Mouse (Mus musculus) heart, embryonic 10.5 days (tissue): ENCODE measurements at regions not wholly inside any gene's neighbourhood (a gene's known extent, or its start where the extent isn't known, plus 50 kb on each side); places are given as distances from the start of the nearest gene placed in this dataset.

Experiments used
- DNase-seq: peaks from one replicate; pipeline ENCODE4 v3.0.0-alpha.2; 2017; ENCODE audit warnings: low spot score
- H3K27ac ChIP-seq: fragments of 300-500 bp; sonication (generic); 2 replicates; pipeline ENCODE4 v1.5.1; 2016; ENCODE audit warnings: mild to moderate bottlenecking
- H3K27me3 ChIP-seq: fragments of 300-500 bp; sonication (generic); 2 replicates; pipeline ENCODE4 v1.6.1; 2016; ENCODE audit warnings: mild to moderate bottlenecking; ENCODE audit not compliant: poor library complexity, insufficient read depth, severe bottlenecking
- H3K36me3 ChIP-seq: fragments of 300-500 bp; sonication (generic); 2 replicates; pipeline ENCODE4 v1.6.1; 2016; ENCODE audit warnings: mild to moderate bottlenecking, moderate library complexity
- H3K4me1 ChIP-seq: fragments of 300-500 bp; sonication (generic); 2 replicates; pipeline ENCODE4 v1.6.1; 2016; ENCODE audit warnings: mild to moderate bottlenecking
- H3K4me3 ChIP-seq: fragments of 300-500 bp; sonication (generic); 2 replicates; pipeline ENCODE4 v1.5.1; 2016; ENCODE audit warnings: mild to moderate bottlenecking, moderate library complexity
- H3K9me3 ChIP-seq: fragments of 300-500 bp; sonication (generic); 2 replicates; pipeline ENCODE4 v1.6.1; 2016; ENCODE audit warnings: mild to moderate bottlenecking, moderate library complexity
- WGBS: fragments of 180-500 bp; shearing (Covaris S2); methylation state at CpG from one replicate; pipeline ENCODE4 v1.1.7; 2016; 5-methylcytosine and 5-hydroxymethylcytosine counted together

GRCm38 (mm10) chr9:61660191-61660590 lies 254.2 kb downstream of the Rplp1 start:
- DNase-seq: no peak
- H3K36me3 ChIP-seq: no peaks in the 10 kb centered on the region
- peaks cover 8% of the 10 kb centered on the region for H3K27me3 ChIP-seq
- H3K9me3 ChIP-seq: no peaks in the 10 kb centered on the region
- WGBS: 52% methylated on average over 3 of the region's 3 CpGs
- no peak overlapping the region for H3K27ac ChIP-seq
- H3K4me1 ChIP-seq: peaks cover 15% of the 10 kb centered on the region
- H3K4me3 ChIP-seq: no peak overlapping the region

- H3K27ac ChIP-seq: no peak overlapping the region
- peaks cover 8% of the 10 kb centered on the region for H3K27me3 ChIP-seq
- no peak for DNase-seq
- WGBS: 75% methylated on average over 8 of the region's 8 CpGs
- no peaks in the 10 kb centered on the region for H3K9me3 ChIP-seq
- H3K4me3 ChIP-seq: no peak overlapping the region
- H3K36me3 ChIP-seq: no peaks in the 10 kb centered on the region
- peaks cover 19% of the 10 kb centered on the region for H3K4me1 ChIP-seq
These were observed 256.3 kb downstream of the Rplp1 start for GRCm38 (mm10) chr9:61657996-61658395.

DNA sequence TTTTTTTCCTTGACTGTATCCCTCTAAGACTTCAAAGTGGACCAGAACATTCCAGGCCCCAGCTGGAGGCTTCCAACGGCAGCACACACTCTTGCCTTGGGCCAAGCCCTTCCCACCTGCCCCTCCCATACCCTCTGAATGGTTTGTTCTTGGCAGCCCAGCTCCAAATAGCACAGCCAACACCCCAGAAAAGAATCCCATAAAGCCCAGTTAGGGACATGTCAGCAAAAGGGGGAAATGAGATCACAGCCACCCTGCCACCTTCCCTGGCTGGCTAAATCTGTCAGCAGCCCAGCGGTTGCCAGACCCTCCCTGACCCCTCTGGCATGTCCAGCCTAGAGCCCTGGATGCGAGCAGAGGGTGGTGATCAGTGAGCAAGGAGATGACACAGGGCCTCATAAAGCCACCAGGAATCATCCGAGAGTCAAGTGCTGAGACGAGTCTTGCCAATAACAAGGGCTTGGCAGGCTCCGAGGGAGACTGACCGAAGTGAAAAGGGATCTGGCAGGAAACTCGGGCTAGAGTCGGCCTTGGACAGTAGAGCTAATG lies 258.8 kb downstream of the Rplp1 start:
- H3K27ac ChIP-seq: no peak overlapping the region; the same call in 1 of the 2 replicates
- H3K36me3 ChIP-seq: no peaks in the 10 kb centered on the region
- peaks cover 14% of the 10 kb centered on the region for H3K27me3 ChIP-seq
- no peak for DNase-seq
- 47% methylated on average over 9 of the region's 9 CpGs for WGBS
- peaks cover 11% of the 10 kb centered on the region for H3K4me1 ChIP-seq
- no peaks in the 10 kb centered on the region for H3K9me3 ChIP-seq
- H3K4me3 ChIP-seq: no peak overlapping the region

GRCm38 (mm10) chr9:61645661-61646425 lies 268.5 kb downstream of the Rplp1 start:
- Histone ChIP-seq H3K27me3 (peaks cover 10% of the 10 kb centered on the region; the same call in 1 of the 2 replicates), H3K4me3 (no peak overlapping the region), H3K36me3 (no peaks in the 10 kb centered on the region), H3K4me1 (0 out of 2 replicates have a peak, but pooled peaks cover 8% of the 10 kb centered on the region), H3K27ac (no peak overlapping the region), H3K9me3 (no peaks in the 10 kb centered on the region)
- DNase-seq: no peak
- WGBS: 69% methylated on average over 20 of the region's 20 CpGs

DNA sequence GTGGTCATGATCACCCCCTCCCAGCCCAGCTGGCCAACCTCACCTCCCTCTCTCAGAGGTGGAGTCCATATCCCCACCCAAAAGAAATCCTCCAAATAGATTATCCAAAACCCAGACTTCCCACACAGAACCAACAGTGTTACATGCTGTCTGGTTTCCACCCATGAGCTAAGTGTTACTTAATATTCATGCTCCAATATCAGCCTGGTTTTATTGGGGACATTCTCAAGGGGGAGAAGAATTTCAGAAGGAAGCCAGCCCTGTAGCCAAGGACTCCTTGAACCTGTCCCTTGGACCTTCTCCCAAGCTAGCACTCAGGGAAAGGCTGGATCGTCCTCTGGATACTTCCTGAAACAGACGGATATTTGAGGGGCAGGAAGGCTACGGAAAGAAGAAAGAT lies 268.6 kb downstream of the Tle3 start:
- Histone ChIP-seq H3K36me3 (no peaks in the 10 kb centered on the region), H3K4me3 (no peak overlapping the region), H3K27me3 (peaks cover 26% of the 10 kb centered on the region), H3K9me3 (no peaks in the 10 kb centered on the region), H3K4me1 (0 out of 2 replicates have a peak, but pooled peaks cover 12% of the 10 kb centered on the region), H3K27ac (no peak overlapping the region)
- whole genome bisulfite sequencing: 90% methylated on average over 3 of the region's 3 CpGs
- DNase-seq: no peak

GRCm38 (mm10) chr9:61638908-61639307 lies 266.7 kb downstream of the Tle3 start:
- Histone ChIP-seq H3K36me3 (no peaks in the 10 kb centered on the region), H3K27ac (no peak overlapping the region), H3K4me3 (no peak overlapping the region), H3K4me1 (0 out of 2 replicates have a peak, but pooled peaks cover 8% of the 10 kb centered on the region), H3K9me3 (no peaks in the 10 kb centered on the region), H3K27me3 (peaks cover 30% of the 10 kb centered on the region)
- WGBS: 88% methylated on average over 11 of the region's 11 CpGs
- no peak for DNase-seq

- Histone ChIP-seq H3K4me1 (peaks cover 13% of the 10 kb centered on the region), H3K4me3 (no peak overlapping the region), H3K36me3 (no peaks in the 10 kb centered on the region), H3K9me3 (no peaks in the 10 kb centered on the region), H3K27me3 (peaks cover 25% of the 10 kb centered on the region), H3K27ac (no peak overlapping the region)
- 87% methylated on average over 9 of the region's 9 CpGs for WGBS
- no peak for DNase-seq
These were observed 261.8 kb downstream of the Tle3 start for GRCm38 (mm10) chr9:61633936-61634335.

DNA sequence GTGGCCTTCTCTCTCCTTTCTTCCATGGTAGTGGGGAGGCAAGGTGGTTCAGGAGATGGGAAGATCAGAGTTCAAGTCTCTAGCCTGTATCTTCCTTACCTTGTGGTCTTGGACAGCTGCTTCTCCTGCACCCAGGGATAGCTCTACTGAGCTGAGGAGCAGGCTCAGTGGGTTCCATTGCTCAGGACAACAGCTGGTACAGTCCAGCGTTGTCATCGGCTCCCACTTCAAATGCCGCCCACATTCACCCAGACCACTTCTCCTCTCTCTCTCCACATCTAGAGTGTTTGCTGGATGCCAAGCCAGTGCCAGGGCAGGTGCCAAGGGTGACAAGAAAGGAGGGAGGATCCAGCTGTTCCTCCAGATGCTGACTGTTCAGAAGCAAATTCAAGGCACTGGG lies 260.4 kb downstream of the Tle3 start:
- 95% methylated on average over 3 of the region's 3 CpGs for WGBS
- no peak for DNase-seq
- Histone ChIP-seq H3K36me3 (no peaks in the 10 kb centered on the region), H3K27me3 (peaks cover 20% of the 10 kb centered on the region), H3K4me1 (peaks cover 13% of the 10 kb centered on the region), H3K4me3 (no peak overlapping the region), H3K9me3 (no peaks in the 10 kb centered on the region), H3K27ac (no peak overlapping the region)

DNA sequence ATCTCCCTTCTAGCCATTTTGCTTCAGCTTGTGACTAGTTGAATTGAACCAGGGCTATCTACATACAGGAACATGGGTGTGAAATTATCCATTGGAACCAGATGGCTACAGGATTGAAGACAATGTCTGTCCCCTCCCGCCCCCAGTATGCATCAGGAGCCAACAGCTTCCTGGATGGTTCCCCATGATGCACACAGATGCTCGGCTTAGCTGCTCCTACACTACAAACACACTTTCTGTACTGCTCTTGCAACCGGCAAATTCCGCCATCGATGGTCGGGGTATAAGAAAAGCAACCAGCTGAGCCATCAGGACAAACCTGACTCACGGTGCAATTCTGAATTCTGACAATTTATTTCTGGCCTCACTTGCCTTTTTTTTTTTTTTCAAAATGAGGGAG lies 258.9 kb downstream of the Tle3 start:
- no peaks in the 10 kb centered on the region for H3K36me3 ChIP-seq
- H3K4me3 ChIP-seq: no peak overlapping the region
- 85% methylated on average over 7 of the region's 7 CpGs for WGBS
- H3K4me1 ChIP-seq: peaks cover 8% of the 10 kb centered on the region
- peaks cover 27% of the 10 kb centered on the region for H3K27me3 ChIP-seq
- H3K27ac ChIP-seq: no peak overlapping the region
- no peak for DNase-seq
- no peaks in the 10 kb centered on the region for H3K9me3 ChIP-seq

DNA sequence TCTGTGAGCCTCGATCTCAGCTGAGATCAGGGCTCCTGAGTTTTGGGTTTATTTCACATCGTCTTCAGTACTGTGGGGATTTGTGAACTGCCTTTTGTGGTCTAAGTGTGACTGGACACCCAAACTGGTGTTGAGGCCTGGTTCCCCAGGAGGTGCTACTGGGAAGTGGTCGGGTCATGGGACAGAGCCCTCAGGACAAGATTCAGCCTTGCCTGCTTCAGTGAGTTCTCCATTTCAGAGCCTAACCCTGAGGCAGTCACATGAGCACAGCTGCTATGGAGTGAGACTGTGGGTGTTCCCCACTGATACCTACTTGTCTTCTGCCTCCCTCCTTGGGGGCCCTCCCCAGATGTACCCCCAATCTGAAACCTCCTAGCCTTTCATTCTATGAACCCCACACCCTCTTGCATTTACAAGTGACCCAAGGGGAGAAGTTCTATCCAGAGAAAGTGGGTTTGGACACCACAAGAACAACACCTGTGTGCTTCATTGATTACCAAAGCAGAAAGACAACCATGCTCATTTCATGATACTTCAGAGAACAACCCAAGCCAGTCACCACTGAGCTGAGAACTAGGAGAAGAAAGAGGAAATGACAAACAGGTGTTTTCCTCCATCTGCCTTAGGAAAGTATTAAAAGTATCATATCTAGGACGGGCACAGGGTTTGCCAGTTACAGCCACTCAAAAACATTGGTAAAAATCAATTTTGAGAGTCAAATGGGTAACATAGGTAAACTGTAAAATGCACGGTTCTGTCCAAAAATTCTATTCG lies 255.8 kb downstream of the Tle3 start:
- Histone ChIP-seq H3K4me1 (peaks cover 17% of the 10 kb centered on the region), H3K36me3 (no peaks in the 10 kb centered on the region), H3K4me3 (no peak overlapping the region), H3K27me3 (peaks cover 23% of the 10 kb centered on the region), H3K9me3 (no peaks in the 10 kb centered on the region), H3K27ac (no peak overlapping the region)
- no peak for DNase-seq
- WGBS: 74% methylated on average over 6 of the region's 6 CpGs

DNA sequence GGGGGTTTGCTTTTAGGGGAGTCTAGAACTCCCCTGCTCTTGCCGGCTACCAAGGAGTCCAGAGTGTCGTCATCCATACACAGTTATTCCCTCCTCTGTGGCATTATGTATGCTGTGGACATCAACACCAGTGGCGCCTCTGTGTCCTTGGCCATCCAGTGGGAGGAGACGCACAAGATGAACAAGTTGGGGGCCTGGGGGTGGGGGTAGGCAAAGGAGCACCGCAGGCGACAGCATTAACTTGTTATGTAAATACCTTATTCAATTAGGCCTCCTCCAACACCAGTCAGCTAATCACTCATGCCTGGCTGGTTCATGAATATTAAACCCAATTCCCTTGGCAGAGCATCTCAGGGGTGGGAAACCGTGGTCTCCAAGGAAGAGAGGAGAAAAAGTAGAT lies 250.8 kb downstream of the Tle3 start:
- no peak for DNase-seq
- WGBS: 57% methylated on average over 7 of the region's 7 CpGs
- peaks cover 51% of the 10 kb centered on the region for H3K27me3 ChIP-seq
- H3K4me3 ChIP-seq: no peak overlapping the region
- H3K36me3 ChIP-seq: no peaks in the 10 kb centered on the region
- H3K27ac ChIP-seq: no peak overlapping the region
- peaks cover 9% of the 10 kb centered on the region for H3K4me1 ChIP-seq
- no peaks in the 10 kb centered on the region for H3K9me3 ChIP-seq

GRCm38 (mm10) chr9:61621939-61622338 lies 249.8 kb downstream of the Tle3 start:
- Histone ChIP-seq H3K4me3 (no peak overlapping the region), H3K4me1 (peaks cover 9% of the 10 kb centered on the region), H3K36me3 (no peaks in the 10 kb centered on the region), H3K9me3 (no peaks in the 10 kb centered on the region), H3K27me3 (peaks cover 48% of the 10 kb centered on the region), H3K27ac (no peak overlapping the region)
- no peak for DNase-seq
- 86% methylated on average over 5 of the region's 5 CpGs for WGBS

GRCm38 (mm10) chr9:61620786-61621185 lies 248.6 kb downstream of the Tle3 start:
- no peak overlapping the region for H3K27ac ChIP-seq
- peaks cover 48% of the 10 kb centered on the region for H3K27me3 ChIP-seq
- H3K4me3 ChIP-seq: no peak overlapping the region
- H3K9me3 ChIP-seq: no peaks in the 10 kb centered on the region
- H3K36me3 ChIP-seq: no peaks in the 10 kb centered on the region
- peaks cover 9% of the 10 kb centered on the region for H3K4me1 ChIP-seq
- DNase-seq: no peak
- WGBS: 52% methylated on average over 2 of the region's 2 CpGs
